Comparison of ENCODE assay signal across 14 mouse cellular contexts in the genomic region with DNA sequence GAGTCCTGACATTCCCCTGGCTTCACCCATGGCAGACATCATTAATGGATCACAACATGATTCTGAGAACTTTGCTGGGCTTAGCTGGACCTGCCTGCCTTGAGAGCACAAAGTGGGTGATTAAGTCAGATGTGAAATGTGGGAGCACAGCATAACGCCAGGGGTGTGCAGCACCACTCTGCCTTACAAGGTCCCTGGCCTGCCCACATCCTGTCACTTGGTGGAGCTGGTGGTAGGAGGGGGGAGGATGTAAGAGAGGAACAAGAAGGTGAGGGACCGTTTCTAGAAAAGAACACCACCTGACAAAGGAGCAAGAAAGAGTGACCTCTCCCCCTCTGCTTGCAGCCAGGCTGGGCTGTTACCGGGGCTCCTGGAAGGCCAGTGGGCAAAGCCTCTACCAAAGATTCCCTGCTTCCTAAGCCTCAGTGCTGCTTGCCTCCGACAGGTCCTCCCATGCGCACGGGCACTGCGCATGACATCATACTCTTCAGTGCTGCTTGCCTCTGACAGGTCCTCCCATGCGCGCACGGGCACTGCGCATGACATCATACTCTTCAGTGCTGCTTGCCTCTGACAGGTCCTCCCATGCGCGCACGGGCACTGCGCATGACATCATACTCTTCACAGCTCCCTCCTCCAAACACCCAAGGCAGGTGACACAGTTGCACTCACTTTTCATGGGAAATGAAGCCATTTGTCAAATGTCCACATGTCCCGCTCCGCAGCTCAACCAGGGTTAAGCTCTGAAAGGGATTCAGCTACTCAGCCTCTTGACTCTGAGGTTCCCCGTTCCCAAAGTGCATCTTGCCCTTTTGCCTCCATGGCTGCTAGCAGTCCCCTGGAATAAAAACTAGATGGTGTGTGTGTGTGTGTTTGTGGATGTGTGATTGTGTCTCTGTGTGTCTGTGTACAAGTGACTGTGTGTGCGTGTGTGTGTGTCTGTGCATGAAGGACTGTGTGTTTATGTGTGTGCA.
DNase-seq lines count a peak whose midpoint lies in the region; ATAC-seq and TF ChIP-seq lines count a peak whose summit lies in the region.
"Had no signal": no experiment of that assay in that cellular context is flagged by ENCODE, and none has a peak within 500 bp of the region (broad histone marks: within the 10 kb centered on the region; RNA-seq: fewer than 3 reads in every experiment).

No protein-coding gene starts in this region.

- DNase-seq in ZHBTc4 (ENCODE audit: low read depth, low spot score) = peak; percentile 54
- no peak for DNase-seq in spleen, postnatal 14 days (ENCODE audit: low spot score in 2 of 2)
- DNase-seq in spleen, postnatal 10 days (ENCODE audit: low spot score in 2 of 2) = no peak
- DNase-seq: cerebellum, adult 8-10 months; gastrocnemius, adult 2 months; lung, adult 18-20 months; spleen, adult 18-20 months had no signal

- H3K27me3 ChIP-seq in ES-Bruce4 (ENCODE audit: control insufficient read depth, insufficient read depth, low read length, poor library complexity, severe bottlenecking) = no peaks in the 10 kb centered on the region
- H3K27me3 ChIP-seq in hindbrain, embryonic 12.5 days = peaks cover 60% of the 10 kb centered on the region
- H3K27me3 ChIP-seq in midbrain, embryonic 16.5 days (ENCODE audit: control insufficient read depth, insufficient read depth, low read depth, low read length) = peaks cover 3% of the 10 kb centered on the region

- H3K4me2 ChIP-seq in hindbrain, embryonic 12.5 days (replicated peaks) = peak overlapping the region; percentile 13
- no peak overlapping the region for H3K4me2 ChIP-seq in midbrain, embryonic 16.5 days (ENCODE audit: low read length)
- H3K4me2 ChIP-seq: heart, embryonic 15.5 days had no signal

- H3K36me3 ChIP-seq in ES-Bruce4 (ENCODE audit: control insufficient read depth, insufficient read depth, low read length, poor library complexity, severe bottlenecking) = no peaks in the 10 kb centered on the region
- H3K36me3 ChIP-seq in hindbrain, embryonic 12.5 days = no peaks in the 10 kb centered on the region
- H3K36me3 ChIP-seq in midbrain, embryonic 16.5 days (ENCODE audit: control insufficient read depth, insufficient read depth, low read length) = no peaks in the 10 kb centered on the region
- H3K36me3 ChIP-seq: heart, embryonic 15.5 days had no signal

- no peak for TF ChIP-seq POLR2A in ES-Bruce4 (IDR thresholded peaks at IDR 0.05; ENCODE audit: insufficient read depth, low read length)

- WGBS in hindbrain, embryonic 12.5 days = 26% methylated on average over 19 of the region's 19 CpGs
- WGBS in midbrain, embryonic 16.5 days = 26% methylated on average over 19 of the region's 19 CpGs

- TF ChIP-seq EP300 in ES-Bruce4 (IDR thresholded peaks at IDR 0.05; ENCODE audit: insufficient read depth, low read depth, low read length) = no peak

- H3K9ac ChIP-seq in ES-Bruce4 (ENCODE audit: low read depth, poor library complexity, severe bottlenecking) = no peak overlapping the region
- H3K9ac ChIP-seq in hindbrain, embryonic 12.5 days = no peak overlapping the region
- H3K9ac ChIP-seq in midbrain, embryonic 16.5 days (ENCODE audit: low read depth, low read length) = no peak overlapping the region
- H3K9ac ChIP-seq: heart, embryonic 15.5 days had no signal

- no peaks in the 10 kb centered on the region; the same call in 1 of the 2 replicates for H3K9me3 ChIP-seq in ES-Bruce4 (replicated peaks; ENCODE audit: control insufficient read depth, insufficient read depth, low read length, poor library complexity, severe bottlenecking)
- H3K9me3 ChIP-seq in hindbrain, embryonic 12.5 days (replicated peaks) = peaks cover 23% of the 10 kb centered on the region
- peaks cover 11% of the 10 kb centered on the region for H3K9me3 ChIP-seq in midbrain, embryonic 16.5 days (replicated peaks; ENCODE audit: control insufficient read depth, low read length, poor library complexity, severe bottlenecking)
- H3K9me3 ChIP-seq: heart, embryonic 15.5 days; megakaryocyte, embryonic 14.5 days had no signal

- no peak for TF ChIP-seq CTCF in ES-Bruce4 (IDR thresholded peaks at IDR 0.05; ENCODE audit: low read depth, low read length)

- peak overlapping the region; percentile 30 for H3K27ac ChIP-seq in ES-Bruce4 (ENCODE audit: insufficient read depth, low read length)
- peak overlapping the region; percentile 79 for H3K27ac ChIP-seq in hindbrain, embryonic 12.5 days
- no peak overlapping the region for H3K27ac ChIP-seq in midbrain, embryonic 16.5 days (ENCODE audit: low read length)
- H3K27ac ChIP-seq: gastrocnemius, adult 2 months; heart, embryonic 15.5 days had no signal

- H3K4me3 ChIP-seq in ES-Bruce4 (ENCODE audit: low read depth, low read length) = no peak overlapping the region
- H3K4me3 ChIP-seq in hindbrain, embryonic 12.5 days = no peak overlapping the region
- no peak overlapping the region for H3K4me3 ChIP-seq in midbrain, embryonic 16.5 days (ENCODE audit: low read depth, low read length)
- H3K4me3 ChIP-seq: gastrocnemius, adult 2 months; heart, embryonic 15.5 days; megakaryocyte, embryonic 14.5 days had no signal

- peak; percentile 51 for ATAC-seq in hindbrain, embryonic 12.5 days (ENCODE audit: low FRiP score)
- ATAC-seq in midbrain, embryonic 16.5 days = peak; percentile 73
- no peak for ATAC-seq in erythroblast, adult 5-6 weeks (replicated peaks; ENCODE audit: low FRiP score, poor library complexity, severe bottlenecking)
- ATAC-seq: intestine, postnatal 0 days had no signal

- peaks cover 10% of the 10 kb centered on the region for H3K4me1 ChIP-seq in ES-Bruce4 (ENCODE audit: control insufficient read depth, insufficient read depth, low read length)
- peaks cover 29% of the 10 kb centered on the region for H3K4me1 ChIP-seq in hindbrain, embryonic 12.5 days
- H3K4me1 ChIP-seq in midbrain, embryonic 16.5 days (ENCODE audit: control insufficient read depth, insufficient read depth, low read length) = peaks cover 5% of the 10 kb centered on the region
- H3K4me1 ChIP-seq: heart, embryonic 15.5 days; megakaryocyte, embryonic 14.5 days had no signal
